Mouse (Mus musculus) lung, embryonic 16.5 days (tissue): ENCODE results near the gene Rev3l. TPM values are rescaled to one million over a fixed set of nuclear protein-coding genes. Genes with fewer than 3 reads are reported as not detected.

Experiments
- ATAC-seq: fragments of 200-750 bp; cut with Nextera tagmentation; 2 replicates; pipeline ENCODE4 v1.8.0; 2017; ENCODE audit warnings: low read depth, mild to moderate bottlenecking, moderate library complexity
- H3K27ac ChIP-seq: fragments of 300-500 bp; sonication (generic); 2 replicates; pipeline ENCODE4 v1.5.1; 2014; ENCODE audit warnings: mild to moderate bottlenecking, control low read depth, low read length
- H3K27me3 ChIP-seq: fragments of 300-500 bp; sonication (generic); 2 replicates; pipeline ENCODE4 v1.6.1; 2014; ENCODE audit warnings: low read depth, low read length, mixed read lengths; ENCODE audit not compliant: control insufficient read depth, insufficient read depth
- H3K36me3 ChIP-seq: fragments of 300-500 bp; sonication (generic); 2 replicates; pipeline ENCODE4 v1.6.1; 2014; ENCODE audit warnings: low read length; ENCODE audit not compliant: control insufficient read depth, insufficient read depth
- H3K4me1 ChIP-seq: fragments of 300-500 bp; sonication (generic); replicated peaks from 2 replicates; pipeline ENCODE4 v1.6.1; 2014; ENCODE audit warnings: low read length, mixed read lengths; ENCODE audit not compliant: control insufficient read depth, insufficient read depth
- H3K4me2 ChIP-seq: fragments of 300-500 bp; sonication (generic); 2 replicates; pipeline ENCODE4 v1.6.1; 2014; ENCODE audit warnings: low read depth, low read length, control low read depth
- H3K4me3 ChIP-seq: fragments of 300-500 bp; sonication (generic); 2 replicates; pipeline ENCODE4 v1.5.1; 2014; ENCODE audit warnings: mild to moderate bottlenecking, low read length, control low read depth
- H3K9ac ChIP-seq: fragments of 300-500 bp; sonication (generic); 2 replicates; pipeline ENCODE4 v1.6.1; 2014; ENCODE audit warnings: low read length, control low read depth
- H3K9me3 ChIP-seq: fragments of 300-500 bp; sonication (generic); 2 replicates; pipeline ENCODE4 v1.6.1; 2016; ENCODE audit warnings: low read length; ENCODE audit not compliant: control insufficient read depth
- WGBS: fragments of 180-500 bp; shearing (Covaris S2); extraction: QIAGEN DNeasy Blood & Tissue Kit; methylation state at CpG from one replicate; pipeline ENCODE4 v1.1.7; 2014; 5-methylcytosine and 5-hydroxymethylcytosine counted together
- polyA plus RNA-seq: library from polyadenylated mRNA; unstranded; fragments of >200 nt; fragmentation: Nextera tagmentation; extraction: Ambion mirVana; gene quantifications from 2 replicates; pipeline ENCODE4 v1.2.1, GENCODE M21; 2015

Gene Rev3l
- polyA plus RNA-seq, 1 experiment from 2014 or later, result 14.6 TPM

DNA sequence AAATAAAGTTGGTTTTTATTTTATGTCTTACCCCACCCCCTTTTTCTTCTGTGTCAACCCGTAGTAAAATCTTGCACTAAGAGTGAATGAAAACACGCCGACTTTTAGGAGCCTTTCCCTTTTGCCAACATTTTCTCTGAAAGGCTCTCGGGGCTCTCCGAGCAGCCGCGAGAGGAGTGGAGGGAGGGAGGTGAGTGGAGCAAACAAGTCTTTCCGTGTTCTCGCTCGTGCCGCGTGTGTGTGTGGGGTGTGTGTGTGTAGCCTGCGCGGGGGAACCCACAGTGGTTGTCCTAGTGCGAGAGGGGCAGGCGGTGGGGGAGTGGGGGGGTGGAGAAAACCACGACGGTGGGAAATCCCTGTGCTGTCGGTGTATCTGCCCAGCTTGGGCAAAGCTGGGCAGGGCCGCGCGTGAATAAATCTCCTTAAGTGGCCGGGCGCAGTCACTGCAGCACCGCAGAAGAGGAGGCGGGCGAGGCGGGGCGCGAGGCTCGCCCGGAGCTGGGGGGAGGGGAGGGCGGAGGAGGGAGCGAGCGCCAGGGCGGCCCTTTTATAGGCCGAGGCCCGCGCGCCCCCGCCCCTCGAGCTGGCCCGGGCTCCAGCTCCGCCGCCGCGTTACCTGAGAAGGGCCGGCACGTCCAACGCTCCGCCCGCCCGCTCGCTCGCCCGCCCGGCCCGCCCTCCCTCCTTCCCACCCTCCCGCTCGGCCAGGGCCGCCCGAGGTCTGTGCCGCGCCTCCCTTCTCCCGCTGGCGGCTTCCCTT lies 762 bp upstream of the Rev3l start:
- peak overlapping the region; percentile 70 for H3K4me2 ChIP-seq
- 0% methylated on average over 31 of the region's 66 CpGs for WGBS
- H3K9me3 ChIP-seq, result no peaks in the 10 kb centered on the region
- peak overlapping the region; percentile 100 for H3K27ac ChIP-seq
- peak overlapping the region; percentile 98 for H3K9ac ChIP-seq
- no peaks in the 10 kb centered on the region for H3K36me3 ChIP-seq
- no peaks in the 10 kb centered on the region for H3K27me3 ChIP-seq
- ATAC-seq, result peak; percentile 93
- peaks cover 9% of the 10 kb centered on the region for H3K4me1 ChIP-seq
- peak overlapping the region; percentile 94 for H3K4me3 ChIP-seq

DNA sequence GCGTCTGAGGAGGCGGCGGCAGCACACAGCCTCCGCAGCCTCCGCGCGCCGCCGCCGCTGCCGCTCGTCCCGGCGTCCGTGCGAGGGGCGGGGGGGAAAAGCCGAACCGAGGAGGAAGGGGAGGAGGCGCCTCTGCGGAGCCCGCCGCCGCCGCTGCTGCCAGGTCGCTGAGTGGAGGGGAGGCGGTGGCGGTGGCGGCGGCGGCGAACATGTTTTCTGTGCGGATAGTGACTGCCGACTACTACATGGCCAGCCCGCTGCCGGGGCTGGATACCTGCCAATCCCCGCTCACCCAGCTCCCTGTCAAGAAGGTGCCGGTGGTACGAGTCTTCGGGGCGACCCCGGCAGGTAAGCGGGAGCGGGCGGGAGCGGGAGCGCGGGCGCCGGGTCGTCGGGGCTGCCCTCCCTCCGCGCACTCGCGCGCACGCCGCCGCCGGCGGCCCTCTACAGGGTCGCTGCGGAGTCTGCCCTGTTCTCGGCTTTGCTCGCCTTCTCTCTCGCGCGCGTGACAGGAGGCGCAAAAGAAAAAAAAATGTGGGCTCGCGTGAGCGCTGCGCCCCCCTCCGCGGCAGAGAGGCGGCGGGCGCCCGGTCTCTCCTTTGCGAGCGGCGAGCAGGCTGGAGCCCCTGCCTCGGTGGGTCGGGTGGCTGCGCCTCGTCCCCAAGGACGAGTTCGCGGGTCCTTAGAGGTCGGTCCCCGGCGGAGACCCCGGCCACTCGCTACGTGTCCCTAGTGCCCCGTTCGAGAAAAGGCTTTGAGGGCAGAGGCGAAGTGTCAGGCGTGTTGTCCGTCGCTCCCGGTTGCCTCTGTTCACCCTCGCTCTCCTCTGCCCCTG lies 565 bp downstream of the Rev3l start:
- H3K36me3 ChIP-seq, result no peaks in the 10 kb centered on the region
- H3K27me3 ChIP-seq, result no peaks in the 10 kb centered on the region
- no peaks in the 10 kb centered on the region for H3K9me3 ChIP-seq
- H3K4me3 ChIP-seq, result peak overlapping the region; percentile 94
- peak overlapping the region; percentile 76 for H3K4me2 ChIP-seq
- peak overlapping the region; percentile 98 for H3K9ac ChIP-seq
- 0% methylated on average over 45 of the region's 105 CpGs for whole genome bisulfite sequencing
- H3K27ac ChIP-seq, result peak overlapping the region; percentile 100
- peak; percentile 58 for ATAC-seq
- H3K4me1 ChIP-seq, result peaks cover 9% of the 10 kb centered on the region

DNA sequence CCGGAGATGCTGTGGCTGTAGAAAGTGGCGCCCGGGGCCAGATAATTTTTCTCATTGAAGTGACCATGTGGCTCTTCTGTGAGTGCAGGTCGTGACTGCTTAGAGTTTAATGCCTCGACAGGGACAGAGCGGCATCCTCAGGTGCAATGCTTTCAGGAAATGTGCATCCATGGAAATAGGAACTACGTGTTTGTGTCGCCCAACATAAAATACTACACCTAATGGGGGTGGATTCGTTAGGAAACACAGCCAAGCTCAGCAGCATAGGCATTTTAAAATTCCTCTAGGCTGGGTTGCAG lies 1.1 kb downstream of the Rev3l start:
- no peaks in the 10 kb centered on the region for H3K27me3 ChIP-seq
- ATAC-seq, result no peak
- WGBS, result under 1% methylated on average over 9 of the region's 9 CpGs

DNA sequence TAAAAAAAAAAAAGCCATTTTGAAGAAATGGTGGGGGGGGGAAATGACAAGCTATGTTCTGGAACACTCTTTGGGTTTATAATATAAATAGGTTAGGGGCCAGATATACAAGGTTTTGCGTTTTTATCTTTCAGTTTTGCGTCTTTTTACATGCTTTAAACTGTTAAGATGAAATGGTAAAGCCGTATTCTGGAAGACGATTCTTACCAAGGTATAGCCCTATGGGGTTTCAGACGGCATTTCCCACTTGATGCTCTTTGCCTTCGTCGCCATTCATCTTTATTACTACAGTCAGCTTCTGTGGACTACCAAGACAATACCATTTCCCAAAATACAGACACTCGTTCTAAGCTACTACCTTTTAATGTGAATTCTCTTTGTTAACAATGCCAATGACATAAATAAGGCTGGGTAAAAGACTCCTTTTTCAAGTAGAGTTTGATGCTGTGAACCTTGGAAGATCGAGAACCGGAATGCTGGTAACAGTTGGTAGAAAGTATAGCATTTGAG lies 1.6 kb downstream of the Rev3l start:
- Histone ChIP-seq H3K4me3 (peak overlapping the region; percentile 94), H3K4me1 (peaks cover 9% of the 10 kb centered on the region), H3K36me3 (no peaks in the 10 kb centered on the region), H3K27me3 (no peaks in the 10 kb centered on the region), H3K9ac (peak overlapping the region; percentile 98), H3K27ac (peak overlapping the region; percentile 100), H3K9me3 (no peaks in the 10 kb centered on the region), H3K4me2 (peak overlapping the region; percentile 76)
- 10% methylated on average over 10 of the region's 10 CpGs for WGBS
- no peak for ATAC-seq

More for the DNA sequence above, 1.1 kb downstream of the Rev3l start:
- Histone ChIP-seq H3K36me3 (no peaks in the 10 kb centered on the region), H3K9me3 (no peaks in the 10 kb centered on the region), H3K27ac (peak overlapping the region; percentile 100), H3K4me2 (peak overlapping the region; percentile 76), H3K4me1 (peaks cover 9% of the 10 kb centered on the region), H3K4me3 (peak overlapping the region; percentile 94), H3K9ac (peak overlapping the region; percentile 98)

DNA sequence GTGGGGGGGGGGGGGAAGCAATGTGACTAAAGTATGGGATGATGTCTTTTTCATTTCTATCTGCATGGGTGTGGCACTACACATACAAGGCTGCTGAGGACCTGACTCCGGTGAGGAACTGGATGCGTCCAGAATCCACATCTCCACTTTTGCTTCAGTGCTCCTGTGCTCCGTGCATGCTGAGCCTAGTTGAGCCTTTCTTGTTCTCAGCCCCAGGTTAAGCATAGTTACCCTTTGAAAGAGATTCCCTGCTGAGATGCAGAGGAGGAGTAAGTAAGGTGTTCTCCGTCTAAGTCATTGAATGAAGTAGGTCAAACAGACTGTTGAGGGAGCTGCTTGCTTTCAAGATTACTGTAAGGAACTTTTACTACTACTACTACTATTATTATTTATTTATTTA lies 4.3 kb downstream of the Rev3l start:
- Histone ChIP-seq H3K27ac (no peak overlapping the region), H3K9me3 (no peaks in the 10 kb centered on the region), H3K36me3 (no peaks in the 10 kb centered on the region), H3K4me3 (no peak overlapping the region), H3K4me1 (peaks cover 9% of the 10 kb centered on the region), H3K4me2 (no peak overlapping the region), H3K27me3 (no peaks in the 10 kb centered on the region), H3K9ac (no peak overlapping the region)
- no peak for ATAC-seq
- 79% methylated on average over 4 of the region's 4 CpGs for WGBS

DNA sequence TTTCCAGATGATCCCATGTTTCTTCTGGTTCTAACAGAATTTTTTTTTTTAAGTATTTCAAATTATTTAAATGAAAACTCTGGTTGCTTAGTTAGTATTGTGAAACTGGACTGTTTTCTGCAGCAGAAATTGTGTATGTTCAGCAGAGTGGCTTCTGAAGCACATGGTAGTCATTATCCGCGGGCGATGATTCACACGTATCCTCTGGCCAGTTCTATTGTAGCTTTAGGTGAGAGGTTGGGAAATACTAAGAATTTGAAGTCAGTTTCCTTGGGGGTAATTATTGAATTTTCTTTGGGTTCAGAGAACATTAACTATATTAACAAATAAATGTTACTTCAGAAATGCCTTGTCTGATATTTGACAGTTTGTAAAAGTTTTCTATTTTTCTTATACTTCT lies 10.1 kb downstream of the Rev3l start:
- Histone ChIP-seq H3K36me3 (no peaks in the 10 kb centered on the region), H3K4me1 (no peaks in the 10 kb centered on the region), H3K9ac (no peak overlapping the region), H3K27me3 (no peaks in the 10 kb centered on the region), H3K4me2 (no peak overlapping the region), H3K27ac (no peak overlapping the region), H3K9me3 (no peaks in the 10 kb centered on the region), H3K4me3 (no peak overlapping the region)
- ATAC-seq, result no peak
- 79% methylated on average over 4 of the region's 4 CpGs for WGBS

DNA sequence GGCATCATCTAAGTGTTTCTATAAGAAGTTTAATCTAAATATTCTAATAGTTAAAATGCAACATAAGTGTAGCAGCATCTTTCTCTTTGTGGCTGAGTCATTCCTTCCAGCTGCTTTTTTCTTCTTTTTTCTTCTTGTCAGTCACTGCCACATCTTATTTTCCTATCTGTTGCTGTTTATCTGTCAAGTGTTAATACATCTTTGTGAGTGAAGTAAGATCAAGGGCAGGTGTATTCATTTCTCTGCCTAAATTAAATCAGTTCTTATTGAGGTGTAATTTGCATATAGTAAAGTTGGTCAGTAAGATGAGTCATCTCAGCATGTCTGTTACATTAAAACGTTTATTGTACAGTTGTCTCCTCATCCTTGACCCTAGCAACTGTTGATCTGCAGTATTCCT lies 32.8 kb downstream of the Rev3l start:
- Histone ChIP-seq H3K9ac (no peak overlapping the region), H3K4me2 (no peak overlapping the region), H3K27ac (no peak overlapping the region), H3K27me3 (no peaks in the 10 kb centered on the region), H3K9me3 (0 out of 2 replicates have a peak, but pooled peaks cover 2% of the 10 kb centered on the region), H3K4me1 (peaks cover 4% of the 10 kb centered on the region), H3K4me3 (no peak overlapping the region), H3K36me3 (0 out of 2 replicates have a peak, but pooled peaks cover 2% of the 10 kb centered on the region)
- 78% methylated on average over 1 of the region's 1 CpGs for WGBS
- no peak for ATAC-seq

DNA sequence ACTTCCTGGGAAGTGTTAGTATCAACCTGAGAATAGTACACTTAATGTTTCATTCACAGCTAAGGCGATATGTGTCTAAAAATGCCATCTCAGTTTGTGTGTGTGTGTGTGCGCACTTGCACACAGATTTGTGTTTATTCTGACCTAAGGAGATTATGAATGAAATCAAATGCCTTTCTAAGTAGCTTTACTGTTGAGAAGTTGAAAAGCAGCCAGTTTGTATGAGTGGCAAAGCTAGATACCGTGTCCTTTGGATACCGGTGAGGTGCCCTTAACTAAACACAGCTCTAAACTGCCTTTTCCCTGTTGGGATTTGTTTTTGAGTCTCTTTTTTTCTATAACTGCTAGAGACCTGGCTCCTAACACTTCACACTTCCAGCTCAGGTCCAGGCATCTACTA lies 34.8 kb downstream of the Rev3l start:
- no peak overlapping the region for H3K4me2 ChIP-seq
- ATAC-seq, result peak; percentile 17; the same call in 1 of the 2 replicates
- no peaks in the 10 kb centered on the region for H3K27me3 ChIP-seq
- 0 out of 2 replicates have a peak, but pooled peaks cover 2% of the 10 kb centered on the region for H3K36me3 ChIP-seq
- no peak overlapping the region for H3K27ac ChIP-seq
- no peaks in the 10 kb centered on the region for H3K9me3 ChIP-seq
- peaks cover 4% of the 10 kb centered on the region for H3K4me1 ChIP-seq
- H3K4me3 ChIP-seq, result no peak overlapping the region
- WGBS, result 52% methylated on average over 4 of the region's 4 CpGs
- H3K9ac ChIP-seq, result no peak overlapping the region

- ATAC-seq, result no peak
- whole genome bisulfite sequencing, result 50% methylated on average over 2 of the region's 2 CpGs
Measured at GRCm38 (mm10) chr10:39772259-39772658, 40.3 kb downstream of the Rev3l start.

More at GRCm38 (mm10) chr10:39772259-39772658, 40.3 kb downstream of the Rev3l start:
- Histone ChIP-seq H3K27me3 (no peaks in the 10 kb centered on the region), H3K4me3 (no peak overlapping the region), H3K36me3 (no peaks in the 10 kb centered on the region), H3K4me2 (no peak overlapping the region), H3K4me1 (peaks cover 13% of the 10 kb centered on the region), H3K27ac (no peak overlapping the region; the same call in 1 of the 2 replicates), H3K9me3 (no peaks in the 10 kb centered on the region), H3K9ac (no peak overlapping the region)
